Mouse (Mus musculus) Muller cell, postnatal 12 days (primary cell): ENCODE data around the gene Banp.

Source experiments
- DNase-seq: peaks from one replicate; pipeline ENCODE4 v3.0.0-alpha.2; 2015; ENCODE audit errors: inconsistent ontology term

The Banp gene

DNA sequence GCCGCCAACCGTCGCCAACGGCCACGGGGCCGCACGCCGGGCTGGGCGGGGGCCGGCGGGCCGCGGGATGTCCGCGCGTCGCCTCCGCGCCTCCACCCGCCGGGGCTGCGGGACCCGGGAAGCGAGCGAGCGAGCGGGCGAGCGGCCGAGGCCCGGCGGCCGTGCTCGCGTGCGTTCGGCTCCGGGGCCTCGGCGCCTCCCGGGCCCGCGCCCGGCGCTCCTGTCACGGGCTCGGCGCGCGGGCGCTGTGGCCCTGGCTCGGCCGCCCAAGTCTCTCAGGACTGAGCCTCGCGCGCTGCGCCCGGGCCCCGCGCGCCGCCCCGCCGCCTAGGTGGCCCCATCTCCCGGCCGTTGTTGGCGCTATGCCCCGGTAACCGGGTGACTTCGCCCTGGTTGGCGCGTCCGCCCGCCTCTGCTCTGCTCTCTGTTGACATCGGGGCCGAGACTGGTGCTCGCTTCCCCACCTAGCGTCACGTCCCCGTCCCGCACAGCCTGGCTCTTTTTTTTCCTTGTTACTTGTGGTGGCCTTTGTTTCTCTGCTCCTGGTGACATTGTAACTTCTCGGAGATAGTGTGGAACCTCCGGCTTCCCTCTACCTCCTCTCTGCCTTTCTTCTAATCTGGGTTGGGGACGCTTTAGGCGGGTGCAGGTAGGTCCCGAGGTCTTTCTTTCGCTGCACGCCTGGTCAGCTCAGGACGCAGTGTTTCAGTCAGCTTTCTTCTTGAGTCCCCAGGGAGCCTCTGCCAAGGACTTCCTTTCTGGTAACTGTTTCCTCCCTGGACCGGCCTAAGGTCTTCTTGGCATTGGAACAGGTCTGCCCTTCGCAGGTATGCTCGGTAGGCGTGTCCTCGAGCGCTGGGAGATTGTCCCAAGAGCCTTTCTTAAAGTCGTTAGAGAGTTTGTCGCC, 1.5 kb downstream of the Banp start:
- DNase-seq, result peak; percentile 43

DNA sequence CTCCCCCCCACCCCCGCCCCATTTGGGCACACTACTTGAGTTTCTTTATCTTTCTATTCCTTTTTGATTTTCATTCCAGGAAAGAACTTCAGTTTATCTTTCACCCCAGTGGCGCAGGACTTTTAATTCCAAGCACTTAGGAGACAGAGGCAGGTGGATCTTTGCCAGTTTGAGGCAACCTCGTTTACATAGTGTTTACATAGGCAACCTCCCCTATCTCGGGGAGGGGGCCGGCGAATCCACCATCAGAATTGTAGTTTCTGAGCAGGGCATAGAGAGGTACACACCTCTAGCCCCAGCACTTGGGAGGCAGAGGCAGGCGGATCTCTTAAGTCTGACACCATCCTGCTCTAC, 2.1 kb downstream of the Banp start:
- DNase-seq, result no peak

DNA sequence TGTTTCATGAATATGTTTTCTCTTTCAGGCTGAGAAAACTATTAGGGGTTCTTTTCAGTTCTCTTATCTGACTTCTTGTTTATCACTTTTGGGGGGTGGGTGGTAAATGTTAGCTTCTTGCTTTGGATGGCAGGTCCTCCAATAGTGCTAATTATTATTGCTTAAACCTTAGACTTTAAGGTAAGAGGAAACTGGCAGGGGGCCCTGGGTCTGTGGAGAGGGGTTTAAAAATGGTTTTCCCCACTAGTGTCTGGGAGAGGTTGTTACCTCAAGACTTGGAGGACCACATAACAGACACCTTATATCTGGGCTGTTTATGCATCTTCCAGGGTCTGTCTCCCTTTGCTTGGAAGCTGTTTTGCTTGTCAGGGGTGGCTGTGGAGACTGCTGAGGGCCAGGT, 2.6 kb downstream of the Banp start:
- DNase-seq, result no peak

DNA sequence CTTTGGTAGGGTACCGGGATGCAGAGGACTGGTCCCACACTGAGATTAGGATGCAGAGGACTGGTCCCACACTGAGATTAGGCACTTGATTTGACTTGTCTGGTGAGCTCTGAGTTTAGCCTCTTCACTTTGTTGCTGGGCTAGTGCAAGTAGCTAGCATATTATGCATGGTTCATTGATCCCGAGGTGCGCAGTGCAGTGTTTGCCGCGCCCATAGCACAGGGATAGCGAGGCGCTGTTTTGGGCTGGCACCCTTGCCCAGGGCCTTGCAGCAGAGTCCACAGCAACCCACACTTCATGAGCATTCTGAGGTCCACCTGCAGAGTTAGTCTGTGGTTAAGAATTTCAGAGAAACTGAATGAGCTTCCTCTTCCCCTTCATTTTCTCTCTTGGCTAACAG, 3.2 kb downstream of the Banp start:
- DNase-seq, result no peak

DNA sequence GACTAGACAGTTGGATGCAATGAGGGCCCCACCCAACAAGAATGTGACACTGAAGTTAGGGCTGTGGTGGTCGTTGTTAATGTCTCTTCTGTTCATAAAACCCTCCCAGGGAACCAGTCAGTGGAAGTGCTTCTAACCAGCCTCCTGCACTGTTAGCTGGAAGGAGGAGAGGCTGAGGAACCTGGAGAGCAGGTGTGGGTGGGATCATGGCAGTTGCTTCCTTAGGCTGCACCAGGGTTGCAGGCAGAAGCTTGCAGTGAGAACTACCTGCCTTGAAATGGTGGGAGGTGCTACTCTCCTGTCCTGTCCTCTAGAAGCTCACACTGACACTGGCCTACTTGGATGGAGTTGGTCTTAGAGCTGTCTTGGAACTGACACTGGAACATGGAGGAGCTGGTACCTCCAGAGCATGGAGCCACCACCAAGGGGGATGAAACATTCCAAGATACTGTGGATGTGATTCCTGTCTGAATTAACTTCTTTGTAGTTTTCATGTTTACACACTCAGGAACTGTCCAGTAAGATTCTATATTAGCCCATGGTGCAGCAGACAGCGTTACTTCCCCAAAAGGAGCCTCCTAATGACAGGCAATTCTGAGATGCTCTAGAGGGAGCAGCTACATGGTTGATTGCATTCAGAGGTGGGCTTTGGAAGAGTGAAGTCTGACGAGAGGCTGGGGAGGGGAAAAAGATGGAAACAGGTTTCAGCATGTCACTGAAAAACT, 4.4 kb downstream of the Banp start:
- no peak for DNase-seq

DNA sequence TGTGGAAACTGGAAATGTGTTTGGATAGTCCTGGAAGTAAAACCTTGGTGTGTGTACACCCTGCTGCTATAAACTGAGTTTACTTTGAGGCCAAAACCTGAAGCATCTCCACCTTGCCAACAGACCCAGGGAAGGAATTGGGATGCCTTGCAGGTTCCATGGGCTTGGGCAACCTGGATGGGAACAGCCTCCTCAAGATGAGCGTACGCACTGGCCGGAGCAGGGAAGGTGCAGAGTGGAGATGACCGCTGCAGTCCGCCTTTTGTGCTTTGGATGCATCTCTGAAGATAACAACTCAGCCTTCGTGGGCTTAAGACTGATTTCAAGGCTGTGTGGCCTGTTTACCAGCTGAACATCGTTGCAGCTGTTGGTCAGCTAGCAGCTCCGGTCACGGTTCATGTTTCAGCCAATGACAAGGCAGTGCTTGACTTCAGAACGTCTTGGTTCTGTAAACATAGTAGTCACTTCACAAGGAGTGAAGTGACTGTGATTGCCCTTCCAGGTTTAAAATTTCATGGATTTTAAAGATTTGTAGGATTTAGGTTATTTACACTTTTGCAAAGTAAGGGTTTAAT, 5.5 kb downstream of the Banp start:
- no peak for DNase-seq

DNA sequence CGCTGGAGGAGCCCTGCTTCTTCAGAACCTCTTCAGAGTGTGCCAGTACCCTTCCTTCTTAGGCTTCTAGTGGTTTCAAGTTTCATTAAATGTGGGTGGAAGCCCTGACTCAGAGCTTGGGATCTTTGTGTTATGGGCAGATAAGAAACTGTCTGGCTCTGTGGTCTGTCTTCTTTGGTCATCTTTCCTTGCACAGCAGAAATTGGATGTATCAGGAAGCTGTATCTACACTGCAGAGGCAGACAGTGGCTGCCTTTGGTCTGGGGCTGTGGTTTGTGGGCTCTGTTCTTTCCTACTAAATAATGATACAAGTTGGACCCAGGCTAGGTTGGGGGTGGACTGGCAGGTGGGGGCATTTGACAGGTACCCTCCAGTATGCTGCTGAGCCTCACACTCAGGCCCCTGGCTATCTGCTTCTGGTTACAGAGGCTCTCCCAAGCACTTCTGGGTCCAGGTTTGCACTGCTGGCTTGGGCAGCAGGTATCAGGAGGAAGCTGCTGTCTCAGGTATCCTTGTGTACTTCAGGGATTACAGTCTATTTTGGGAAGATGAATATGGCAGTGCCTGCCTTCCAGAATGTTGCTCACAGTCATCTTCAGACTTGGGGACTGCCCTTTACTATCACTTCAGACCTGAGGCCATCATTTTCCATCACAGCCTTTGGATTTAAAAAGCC, 6.4 kb downstream of the Banp start:
- DNase-seq, result no peak

DNA sequence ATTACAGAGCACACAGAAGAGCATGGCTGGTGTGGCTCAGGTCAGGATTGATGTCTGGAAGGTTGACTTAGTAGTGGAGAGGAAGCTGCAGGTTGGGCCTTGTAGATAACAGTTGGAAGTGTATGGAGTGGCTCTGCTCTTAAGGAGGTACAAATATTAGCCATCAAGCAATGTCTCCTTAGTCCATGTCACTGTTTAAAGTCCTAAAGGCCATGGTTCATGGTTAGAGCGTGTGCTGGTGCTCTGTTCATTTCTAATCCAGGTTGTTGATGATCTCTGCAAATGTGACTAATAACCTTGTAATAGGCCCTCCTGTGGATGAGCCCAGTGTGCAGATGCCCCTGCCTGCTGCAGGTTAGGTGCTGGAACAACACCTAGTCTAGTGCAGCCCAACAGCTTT, 8.8 kb downstream of the Banp start:
- DNase-seq, result no peak

DNA sequence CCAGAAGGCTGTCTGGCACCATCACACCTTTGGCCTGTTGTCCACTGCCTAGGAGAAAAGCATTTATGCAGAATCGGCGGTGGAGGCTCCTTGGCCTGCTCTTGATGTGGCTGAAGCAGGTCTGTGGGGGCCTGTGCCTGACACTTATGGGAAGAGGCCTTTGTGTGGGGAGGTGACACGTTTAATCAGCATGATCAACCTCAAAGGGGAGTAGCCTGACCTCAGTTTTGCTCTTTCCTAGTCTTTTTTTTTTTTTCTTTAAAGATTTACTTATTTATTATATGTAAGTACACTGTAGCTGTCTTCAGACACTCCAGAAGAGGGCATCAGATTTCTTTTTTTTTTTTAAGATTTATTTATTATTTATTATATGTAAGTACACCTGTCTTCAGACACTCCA, 13.3 kb downstream of the Banp start:
- DNase-seq, result no peak

DNA sequence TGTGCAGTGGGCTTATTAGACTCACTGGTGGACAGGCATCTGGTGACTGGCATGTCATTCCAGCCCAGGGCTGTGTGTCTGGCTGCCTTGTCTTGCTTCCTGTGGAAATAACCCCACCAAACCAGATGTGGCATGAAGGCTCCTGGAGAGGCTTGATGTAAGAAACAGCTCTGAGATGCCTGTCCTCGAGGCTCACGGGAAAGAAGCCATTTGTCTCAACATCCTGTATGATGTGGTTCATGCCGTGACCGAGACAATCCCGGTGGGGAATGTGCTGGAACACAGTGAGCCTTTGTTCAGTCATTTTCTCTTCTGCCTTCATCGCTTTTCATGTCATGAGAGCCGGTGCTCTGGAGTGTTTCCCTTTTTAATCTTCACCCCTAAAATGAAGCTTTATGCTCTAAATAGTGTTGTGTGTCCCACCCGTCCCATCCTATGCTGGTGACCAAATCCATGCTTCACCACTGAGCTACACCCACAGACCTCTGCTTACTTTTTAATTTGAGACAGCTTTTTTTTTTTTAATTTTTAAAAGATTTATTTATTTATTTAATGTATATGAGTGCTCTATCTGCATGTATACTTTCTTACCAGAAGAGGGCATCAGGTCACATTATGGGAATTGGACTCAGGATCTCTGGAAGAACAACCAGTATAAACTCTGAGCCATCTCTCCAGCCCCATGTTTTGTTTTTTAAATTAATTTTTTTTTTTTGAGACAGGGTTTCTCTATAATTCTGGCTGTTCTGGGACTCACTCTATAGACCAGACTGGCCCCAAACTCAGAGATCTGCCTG, 15.4 kb downstream of the Banp start:
- peak; percentile 54 for DNase-seq

DNA sequence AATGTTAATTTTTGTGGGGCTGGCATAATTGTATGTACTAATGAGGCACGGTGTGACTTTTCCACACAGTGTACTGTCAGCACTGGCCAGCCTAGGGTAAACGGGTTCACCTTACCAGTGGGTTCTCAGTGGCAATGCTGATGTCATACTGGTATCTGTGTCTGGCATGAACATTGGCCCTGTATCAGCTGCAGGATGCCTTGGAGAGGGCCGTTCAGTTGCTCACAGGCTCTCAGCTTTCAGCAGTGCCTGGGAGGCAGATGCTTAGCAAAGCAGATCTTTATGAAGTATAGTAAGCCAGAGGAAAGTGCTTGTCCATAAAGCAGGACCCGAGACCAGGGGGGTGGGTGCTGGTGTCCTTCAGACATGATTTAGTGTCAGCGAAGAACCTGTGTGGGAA, 16.6 kb downstream of the Banp start:
- DNase-seq, result no peak

DNA sequence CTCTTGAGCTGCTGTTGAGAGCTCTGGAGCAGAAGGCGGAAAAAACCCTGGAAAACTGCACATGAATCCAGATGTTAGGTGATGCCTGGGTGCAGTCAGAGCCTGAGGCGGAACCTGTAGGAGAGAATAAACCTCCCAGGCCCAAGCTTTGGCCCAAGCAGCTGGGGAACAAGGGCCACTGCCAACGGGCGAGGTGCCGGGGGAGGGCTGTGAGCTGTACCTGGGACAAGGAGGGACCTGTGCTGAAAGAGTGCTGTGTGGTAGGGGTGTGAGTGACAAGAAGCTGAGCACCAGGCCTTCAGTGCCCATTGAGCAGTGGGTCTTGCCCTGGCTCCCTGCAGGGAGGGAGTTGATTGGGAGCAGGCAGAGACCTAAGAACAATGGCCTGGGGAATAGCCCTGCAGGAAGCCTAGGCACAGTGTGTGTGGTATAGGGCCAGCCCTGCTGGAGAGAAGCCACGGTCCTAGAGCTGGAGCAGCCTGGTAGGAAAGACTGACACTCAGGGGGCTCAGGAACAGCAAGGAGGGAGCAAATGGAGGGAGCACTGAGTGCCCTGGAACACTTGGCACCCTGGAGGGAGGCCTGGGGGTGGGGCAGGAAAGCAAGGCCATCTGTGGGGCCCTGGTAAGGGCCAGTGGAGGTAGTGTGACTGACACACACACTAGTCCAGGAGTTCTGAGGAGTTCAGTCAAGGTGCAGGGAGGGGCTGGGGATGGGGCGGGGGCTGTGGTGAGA, 17.3 kb downstream of the Banp start:
- no peak for DNase-seq

DNA sequence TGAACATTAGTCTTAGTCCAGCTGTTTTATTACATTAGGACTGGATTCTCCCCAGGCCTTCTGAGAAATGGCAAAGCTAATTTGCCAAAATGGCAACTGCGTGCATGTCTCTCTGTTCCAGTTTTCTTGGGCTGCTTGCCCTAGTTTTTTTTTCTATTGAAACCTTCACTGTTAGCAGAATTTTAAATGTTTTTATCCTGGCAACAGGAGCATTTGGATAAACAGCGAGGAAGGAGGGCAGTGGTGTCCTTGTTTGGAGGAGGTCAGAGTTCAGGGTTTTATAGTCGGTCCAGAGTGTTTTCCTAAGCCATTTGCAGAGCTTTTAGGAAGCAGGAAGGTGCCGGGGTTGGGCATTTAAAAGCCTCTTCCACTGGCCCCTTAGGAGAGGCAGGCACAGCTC, 18.4 kb downstream of the Banp start:
- no peak for DNase-seq

DNA sequence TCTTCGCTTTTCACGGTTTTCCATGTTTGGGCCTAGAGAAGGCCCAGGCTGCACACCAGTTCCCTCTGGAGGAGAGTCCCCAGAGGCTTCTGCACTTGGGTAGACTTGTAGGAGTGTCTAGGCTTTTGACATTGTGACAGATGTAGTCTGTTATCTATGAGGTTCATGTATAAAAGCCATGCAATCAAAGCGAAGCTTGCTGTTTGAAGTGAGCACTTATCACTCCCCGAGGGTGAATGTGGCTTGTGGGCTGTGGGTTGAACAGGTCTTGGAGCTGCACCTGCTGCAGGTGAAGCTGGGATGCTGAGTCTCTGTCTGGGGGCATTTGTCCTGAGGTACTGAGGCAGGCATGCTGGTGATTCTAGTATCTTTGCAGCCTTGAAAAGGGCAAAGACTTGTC, 19.0 kb downstream of the Banp start:
- no peak for DNase-seq

DNA sequence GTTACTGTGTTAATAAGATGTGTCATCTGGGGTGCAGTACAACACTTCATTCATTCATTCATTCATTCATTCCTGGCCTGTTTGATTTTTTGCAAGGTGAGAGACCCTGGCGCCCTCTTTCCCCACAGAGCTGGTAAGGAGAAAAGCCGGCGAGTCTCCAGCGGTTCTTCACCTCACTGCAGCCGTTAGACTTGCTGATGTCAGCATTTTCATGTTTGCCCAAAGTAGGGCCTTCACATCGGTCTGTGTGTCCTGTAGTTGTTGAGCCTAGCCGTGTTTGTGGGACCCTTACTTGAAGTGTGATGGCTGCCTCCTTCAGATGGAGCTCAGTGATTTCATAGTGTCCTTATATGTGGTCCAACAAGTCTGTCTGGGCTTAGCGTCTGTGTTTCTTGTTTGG, 20.7 kb downstream of the Banp start:
- DNase-seq, result no peak

DNA sequence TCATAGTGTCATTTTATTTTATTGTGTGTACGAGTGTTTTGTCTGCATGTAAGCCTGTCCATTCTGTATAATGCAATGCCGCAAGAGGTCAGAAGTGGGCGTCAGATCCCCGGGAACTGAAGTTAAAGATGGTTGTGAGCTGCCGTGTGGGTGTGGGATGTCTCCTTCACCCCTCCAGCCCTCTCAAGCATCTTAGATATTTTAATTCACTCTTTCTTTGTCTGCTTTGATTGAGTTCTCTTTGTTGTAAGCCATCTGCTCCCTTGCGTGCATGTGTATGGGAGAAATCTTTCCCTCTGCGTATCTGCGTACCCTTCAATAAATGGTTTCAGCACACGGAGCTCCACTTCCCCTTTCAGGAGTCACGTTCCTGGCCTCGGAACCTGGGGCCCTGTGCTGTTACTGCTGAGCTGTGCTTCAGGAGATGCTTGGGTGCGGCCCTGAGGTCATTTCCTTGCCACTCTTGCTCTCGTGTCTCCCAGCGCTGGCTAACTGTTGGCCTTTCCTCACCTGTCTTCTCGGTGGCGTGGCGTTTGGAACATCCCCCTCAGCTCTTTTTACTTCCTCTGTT, 22.0 kb downstream of the Banp start:
- no peak for DNase-seq

DNA sequence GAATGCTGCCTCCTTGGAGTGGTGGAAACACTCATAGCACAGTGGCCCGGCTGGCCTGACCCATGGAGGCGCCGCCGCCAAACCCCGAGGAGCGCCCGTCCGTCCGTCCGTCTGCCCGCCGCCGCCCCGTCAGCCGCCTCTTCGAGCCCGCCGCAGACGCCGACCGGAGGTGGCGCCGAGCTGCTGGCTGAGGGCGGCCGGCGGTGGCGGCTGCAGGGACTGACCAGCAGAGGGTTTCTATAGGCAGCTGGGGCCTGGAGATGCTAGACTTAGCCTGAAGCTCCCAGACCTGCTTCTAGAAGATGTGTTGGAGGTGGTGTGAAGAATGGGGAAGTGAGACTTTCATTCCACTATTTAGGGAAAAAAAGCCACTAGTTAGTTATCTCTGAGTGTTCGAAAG, 24.4 kb downstream of the Banp start:
- no peak for DNase-seq

DNA sequence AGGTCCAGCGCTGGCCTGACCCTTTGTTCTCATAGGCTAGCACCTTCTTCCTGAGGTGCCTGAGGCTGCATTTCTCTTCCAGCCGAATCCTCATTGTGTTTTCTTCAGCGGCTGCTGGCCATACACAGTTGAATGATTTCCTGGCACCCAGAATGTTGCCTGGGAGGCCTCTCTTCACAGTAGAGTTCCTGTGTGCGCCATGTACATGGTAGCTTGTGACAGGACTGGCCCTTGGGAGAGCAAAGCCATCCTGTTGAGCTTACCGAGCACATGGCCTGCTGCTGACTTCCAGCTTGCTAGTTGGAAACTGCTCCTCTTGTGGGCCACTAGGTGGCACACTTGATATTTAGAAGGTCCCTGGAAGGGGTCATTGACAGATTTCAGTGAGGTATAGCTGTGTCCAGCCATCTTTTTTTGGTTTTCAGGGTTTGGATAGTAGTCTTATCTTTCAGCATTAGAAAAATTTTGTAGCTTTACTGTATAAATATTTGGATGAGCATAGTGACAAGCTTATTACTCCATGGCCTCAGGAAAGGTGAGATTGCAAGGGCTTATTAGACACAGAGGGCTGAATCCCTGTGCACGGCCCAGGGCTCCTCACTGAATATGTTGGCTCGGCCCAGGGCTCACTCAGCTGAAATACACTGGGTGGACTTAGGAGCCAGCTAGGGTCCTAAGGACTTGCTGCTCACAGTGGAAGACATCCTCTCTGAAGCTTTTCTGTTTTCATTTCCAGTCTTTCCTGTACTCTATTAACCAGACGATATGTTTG, 28.5 kb downstream of the Banp start:
- peak; percentile 44 for DNase-seq

DNA sequence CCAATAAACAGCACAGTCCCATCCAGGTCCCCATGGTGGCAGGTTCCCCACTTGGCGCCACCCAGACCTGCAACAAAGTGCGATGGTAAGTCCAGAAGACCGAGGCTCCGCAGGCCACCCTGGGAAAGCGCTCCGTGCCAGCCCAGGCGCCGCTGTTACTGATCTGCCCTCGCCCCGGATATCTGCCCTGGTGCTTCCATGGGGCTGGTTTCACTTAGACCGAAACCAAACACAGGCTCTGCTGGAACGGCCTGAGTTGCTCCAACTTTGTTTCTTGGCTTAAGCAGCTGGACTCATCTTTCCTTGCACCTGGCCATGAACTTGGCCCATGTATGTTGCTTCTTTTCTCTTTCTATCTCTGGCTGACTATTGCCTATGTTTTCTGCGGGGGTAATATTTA, 29.1 kb downstream of the Banp start:
- DNase-seq, result no peak
